Mouse (Mus musculus): ENCODE measurements around the gene Naif1.

GRCm38 (mm10) chr2:32424796-32425195, 25.5 kb upstream of the Naif1 start:
- TF ChIP-seq CTCF (IDR thresholded peaks at IDR 0.05), result no peak
- TF ChIP-seq EP300 (IDR thresholded peaks at IDR 0.05), result no peak; the same call in 1 of the 2 replicates
